In the genomic region with DNA sequence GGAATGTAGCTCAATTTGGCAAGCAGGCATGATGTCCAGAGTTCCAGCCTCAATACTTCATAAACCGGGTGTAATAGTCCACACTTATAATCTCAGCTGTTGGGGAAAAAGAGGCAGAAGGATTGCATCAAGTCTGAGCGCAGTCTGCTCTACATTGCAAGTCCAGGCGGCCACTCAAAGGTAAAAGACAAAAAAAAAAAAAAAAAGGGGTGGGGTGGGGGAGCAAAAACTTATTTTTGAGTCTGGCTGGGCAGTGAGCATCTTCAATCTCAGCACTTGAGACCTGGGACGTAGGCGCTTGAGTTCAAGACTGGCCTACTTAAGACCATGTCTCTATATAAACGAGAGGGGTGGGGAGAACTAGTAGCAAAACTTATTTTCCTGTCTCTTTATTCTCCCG, we compare ENCODE assay signal across 8 mouse cellular contexts. TPM values are rescaled to one million over a fixed set of nuclear protein-coding genes. Genes with fewer than 3 reads are reported as not detected.
DNase-seq lines count a peak whose midpoint lies in the region; ATAC-seq and TF ChIP-seq lines count a peak whose summit lies in the region.

No protein-coding gene starts in this region.

- peak overlapping the region; percentile 97 for H3K4me3 ChIP-seq in heart, embryonic 10.5 days
- H3K4me3 ChIP-seq in ES-Bruce4 (ENCODE audit: low read depth, low read length) = peak overlapping the region; percentile 88
- peak overlapping the region; percentile 83 for H3K4me3 ChIP-seq in forebrain, postnatal 0 days (ENCODE audit: low read depth, low read length)
- peak overlapping the region; percentile 87 for H3K4me3 ChIP-seq in liver, embryonic 16.5 days (ENCODE audit: low read depth, low read length)

- H3K27me3 ChIP-seq in heart, embryonic 10.5 days (ENCODE audit: insufficient read depth, poor library complexity, severe bottlenecking) = peaks cover 17% of the 10 kb centered on the region; the same call in 1 of the 2 replicates
- H3K27me3 ChIP-seq in ES-Bruce4 (ENCODE audit: control insufficient read depth, insufficient read depth, low read length, poor library complexity, severe bottlenecking) = no peaks in the 10 kb centered on the region
- no peaks in the 10 kb centered on the region for H3K27me3 ChIP-seq in forebrain, postnatal 0 days (ENCODE audit: insufficient read depth, low read length)
- 0 out of 2 replicates have a peak, but pooled peaks cover under 1% of the 10 kb centered on the region for H3K27me3 ChIP-seq in liver, embryonic 16.5 days (ENCODE audit: control insufficient read depth, insufficient read depth, low read depth, low read length)

- peak overlapping the region; percentile 98 for H3K27ac ChIP-seq in heart, embryonic 10.5 days
- no peak overlapping the region for H3K27ac ChIP-seq in ES-Bruce4 (ENCODE audit: insufficient read depth, low read length)
- no peak overlapping the region for H3K27ac ChIP-seq in forebrain, postnatal 0 days (ENCODE audit: low read depth, low read length)
- no peak overlapping the region for H3K27ac ChIP-seq in liver, embryonic 16.5 days (ENCODE audit: low read length)

- peak overlapping the region; percentile 67 for H3K4me2 ChIP-seq in forebrain, postnatal 0 days (ENCODE audit: low read depth)
- H3K4me2 ChIP-seq in liver, embryonic 16.5 days (ENCODE audit: low read depth, low read length) = peak overlapping the region; percentile 82

- H3K36me3 ChIP-seq in heart, embryonic 10.5 days = peaks cover 14% of the 10 kb centered on the region
- peaks cover 16% of the 10 kb centered on the region for H3K36me3 ChIP-seq in ES-Bruce4 (ENCODE audit: control insufficient read depth, insufficient read depth, low read length, poor library complexity, severe bottlenecking)
- H3K36me3 ChIP-seq in forebrain, postnatal 0 days (ENCODE audit: insufficient read depth) = peaks cover 9% of the 10 kb centered on the region
- peaks cover 4% of the 10 kb centered on the region for H3K36me3 ChIP-seq in liver, embryonic 16.5 days (ENCODE audit: control insufficient read depth, insufficient read depth)

- peak overlapping the region; percentile 94 for H3K9ac ChIP-seq in ES-Bruce4 (ENCODE audit: low read depth, poor library complexity, severe bottlenecking)
- H3K9ac ChIP-seq in forebrain, postnatal 0 days = peak overlapping the region; percentile 95
- H3K9ac ChIP-seq in liver, embryonic 16.5 days (ENCODE audit: low read depth, low read length) = peak overlapping the region; percentile 87

- peaks cover 28% of the 10 kb centered on the region for H3K4me1 ChIP-seq in heart, embryonic 10.5 days
- H3K4me1 ChIP-seq in ES-Bruce4 (ENCODE audit: control insufficient read depth, insufficient read depth, low read length) = no peaks in the 10 kb centered on the region
- 0 out of 2 replicates have a peak, but pooled peaks cover 10% of the 10 kb centered on the region for H3K4me1 ChIP-seq in forebrain, postnatal 0 days (ENCODE audit: insufficient read depth)
- peaks cover 24% of the 10 kb centered on the region for H3K4me1 ChIP-seq in liver, embryonic 16.5 days (ENCODE audit: control insufficient read depth, low read depth, low read length)

- TF ChIP-seq CTCF in ES-Bruce4 (IDR thresholded peaks at IDR 0.05; ENCODE audit: low read depth, low read length) = no peak
- TF ChIP-seq CTCF in forebrain, postnatal 0 days (IDR thresholded peaks at IDR 0.05; ENCODE audit: low read depth) = no peak

- TF ChIP-seq EP300 in ES-Bruce4 (IDR thresholded peaks at IDR 0.05; ENCODE audit: insufficient read depth, low read depth, low read length) = no peak

- H3K9me3 ChIP-seq in heart, embryonic 10.5 days = no peaks in the 10 kb centered on the region
- no peaks in the 10 kb centered on the region for H3K9me3 ChIP-seq in ES-Bruce4 (replicated peaks; ENCODE audit: control insufficient read depth, insufficient read depth, low read length, poor library complexity, severe bottlenecking)
- H3K9me3 ChIP-seq in forebrain, postnatal 0 days (ENCODE audit: low read length) = no peaks in the 10 kb centered on the region
- no peaks in the 10 kb centered on the region for H3K9me3 ChIP-seq in liver, embryonic 16.5 days (replicated peaks; ENCODE audit: control insufficient read depth, low read length)

- no peak for TF ChIP-seq POLR2A in ES-Bruce4 (IDR thresholded peaks at IDR 0.05; ENCODE audit: insufficient read depth, low read length)

- no peak; the same call in 1 of the 2 replicates for ATAC-seq in forebrain, postnatal 0 days
- no peak for ATAC-seq in liver, embryonic 16.5 days (ENCODE audit: low read depth)

- DNase-seq in heart, embryonic 10.5 days (ENCODE audit: low spot score) = no peak
- no peak for DNase-seq in heart, adult 9 months (ENCODE audit: low spot score in 2 of 2)
- no peak for DNase-seq in forebrain, postnatal 0 days
- no peak for DNase-seq in cerebellum, postnatal 25 days
- DNase-seq in adrenal gland, postnatal 10 days = no peak
- no peak for DNase-seq in natural killer cell, adult 2 months (ENCODE audit: low spot score in 2 of 2)

- 21% methylated on average over 7 of the region's 7 CpGs for WGBS in heart, embryonic 10.5 days
- 12% methylated on average over 7 of the region's 7 CpGs for WGBS in forebrain, postnatal 0 days
- WGBS in liver, embryonic 16.5 days (ENCODE audit: insufficient replicate concordance) = 29% methylated on average over 7 of the region's 7 CpGs

RNA-seq across cellular contexts. Expression of gene Nae1, which starts 0.9 kb away (rescaled TPM):
- 91.2 and 95.6 TPM in 2 replicates for polyA plus RNA-seq in heart, embryonic 10.5 days (2016; fragmentation: Nextera tagmentation; extraction: Ambion mirVana)
- polyA plus RNA-seq in ES-Bruce4 (2011; ENCODE audit: insufficient read depth, insufficient read length, low read depth, missing spikeins) = 114 and 125 TPM in 2 replicates
- 86.3 and 97.6 TPM in 2 replicates for total RNA-seq in forebrain, postnatal 0 days (2014; rRNA removed)
- 120 and 134 TPM in 2 replicates for polyA plus RNA-seq in forebrain, postnatal 0 days (2015; fragmentation: Nextera tagmentation; extraction: Ambion mirVana)
- polyA plus RNA-seq in liver, embryonic 16.5 days (2015; fragmentation: Nextera tagmentation; extraction: Ambion mirVana) = 23.0 and 28.5 TPM in 2 replicates
- 10 to 100 TPM; 30.4 to 35.0 TPM for total RNA-seq in adrenal gland, postnatal 10 days (2021)

RNA-seq across cellular contexts. Expression of gene Car7, which starts 0.9 kb away (rescaled TPM):
- polyA plus RNA-seq in heart, embryonic 10.5 days (2016; fragmentation: Nextera tagmentation; extraction: Ambion mirVana) = 0.90 and 2.3 TPM in 2 replicates
- 1.2 and 1.4 TPM in 2 replicates for polyA plus RNA-seq in ES-Bruce4 (2011; ENCODE audit: insufficient read depth, insufficient read length, low read depth, missing spikeins)
- 2.2 and 2.5 TPM in 2 replicates for total RNA-seq in forebrain, postnatal 0 days (2014; rRNA removed)
- 1.6 and 2.0 TPM in 2 replicates for polyA plus RNA-seq in forebrain, postnatal 0 days (2015; fragmentation: Nextera tagmentation; extraction: Ambion mirVana)
- 2.0 and 3.4 TPM in 2 replicates for polyA plus RNA-seq in liver, embryonic 16.5 days (2015; fragmentation: Nextera tagmentation; extraction: Ambion mirVana)
- total RNA-seq in adrenal gland, postnatal 10 days (2021) = 1 to 10 TPM; 3.0 to 3.2 TPM

RNA-seq across cellular contexts. Expression of gene Terb1, which starts 23.8 kb away (rescaled TPM):
- 0.16 and 0.21 TPM in 2 replicates for polyA plus RNA-seq in heart, embryonic 10.5 days (2016; fragmentation: Nextera tagmentation; extraction: Ambion mirVana)
- polyA plus RNA-seq in ES-Bruce4 (2011; ENCODE audit: insufficient read depth, insufficient read length, low read depth, missing spikeins) = 1.1 and 1.5 TPM in 2 replicates
- 0.43 and 0.46 TPM in 2 replicates for total RNA-seq in forebrain, postnatal 0 days (2014; rRNA removed)
- polyA plus RNA-seq in forebrain, postnatal 0 days (2015; fragmentation: Nextera tagmentation; extraction: Ambion mirVana) = 0.14 and 0.44 TPM in 2 replicates
- 0.02 and 0.08 TPM in 2 replicates for polyA plus RNA-seq in liver, embryonic 16.5 days (2015; fragmentation: Nextera tagmentation; extraction: Ambion mirVana)
- total RNA-seq in adrenal gland, postnatal 10 days (2021) = under 1 TPM; 0.09 to 0.12 TPM

RNA-seq across cellular contexts. Expression of gene Pdp2, which starts 57.7 kb away (rescaled TPM):
- 10.9 and 11.0 TPM in 2 replicates for polyA plus RNA-seq in heart, embryonic 10.5 days (2016; fragmentation: Nextera tagmentation; extraction: Ambion mirVana)
- 12.1 and 13.0 TPM in 2 replicates for polyA plus RNA-seq in ES-Bruce4 (2011; ENCODE audit: insufficient read depth, insufficient read length, low read depth, missing spikeins)
- 11.8 and 13.2 TPM in 2 replicates for total RNA-seq in forebrain, postnatal 0 days (2014; rRNA removed)
- polyA plus RNA-seq in forebrain, postnatal 0 days (2015; fragmentation: Nextera tagmentation; extraction: Ambion mirVana) = 8.8 and 14.6 TPM in 2 replicates
- polyA plus RNA-seq in liver, embryonic 16.5 days (2015; fragmentation: Nextera tagmentation; extraction: Ambion mirVana) = 3.4 and 3.9 TPM in 2 replicates
- total RNA-seq in adrenal gland, postnatal 10 days (2021) = 10 to 100 TPM; 25.1 to 32.4 TPM
